ENCODE assay signal across 8 mouse cellular contexts in genomic region chr1:133695901-133696300, GRCm38 (mm10). TPM values are rescaled to one million over a fixed set of nuclear protein-coding genes. Genes with fewer than 3 reads are reported as not detected.
DNase-seq lines count a peak whose midpoint lies in the region; ATAC-seq lines count a peak whose summit lies in the region.

No protein-coding gene starts in this region.

- H3K4me1 ChIP-seq in hindbrain, embryonic 10.5 days (replicated peaks), result peaks cover 37% of the 10 kb centered on the region
- peaks cover 19% of the 10 kb centered on the region for H3K4me1 ChIP-seq in hindbrain, embryonic 13.5 days (replicated peaks)
- peaks cover 34% of the 10 kb centered on the region for H3K4me1 ChIP-seq in limb, embryonic 15.5 days

- DNase-seq in hindbrain, embryonic 10.5 days (ENCODE audit: low spot score), result no peak
- peak; percentile 51 for DNase-seq in embryo, embryonic 11 days
- peak; percentile 57 to 79 for DNase-seq in heart, postnatal 10 days
- peak; percentile 10 for DNase-seq in telencephalon, adult 2 months (ENCODE audit: low read depth, low spot score)
- DNase-seq in cerebellum, postnatal 36 days, result no peak
- no peak for DNase-seq in layer of hippocampus, postnatal 25 days (ENCODE audit: extremely low spot score in 1 of 2, low spot score in 1 of 2)

- H3K36me3 ChIP-seq in hindbrain, embryonic 10.5 days, result no peaks in the 10 kb centered on the region
- H3K36me3 ChIP-seq in hindbrain, embryonic 13.5 days, result no peaks in the 10 kb centered on the region
- H3K36me3 ChIP-seq in limb, embryonic 15.5 days, result no peaks in the 10 kb centered on the region

- no peak overlapping the region for H3K9ac ChIP-seq in hindbrain, embryonic 13.5 days
- H3K9ac ChIP-seq in limb, embryonic 15.5 days, result no peak overlapping the region

- intact Hi-C loops in heart, postnatal 10 days (cut with DNase I), result no loop called here

- WGBS in hindbrain, embryonic 10.5 days, result 26% methylated on average over 7 of the region's 7 CpGs
- 22% methylated on average over 7 of the region's 7 CpGs for WGBS in hindbrain, embryonic 13.5 days
- WGBS in limb, embryonic 15.5 days, result 26% methylated on average over 7 of the region's 7 CpGs

- no peaks in the 10 kb centered on the region for H3K9me3 ChIP-seq in hindbrain, embryonic 10.5 days
- no peaks in the 10 kb centered on the region for H3K9me3 ChIP-seq in hindbrain, embryonic 13.5 days
- no peaks in the 10 kb centered on the region for H3K9me3 ChIP-seq in limb, embryonic 15.5 days

- ATAC-seq in hindbrain, embryonic 13.5 days (ENCODE audit: low FRiP score), result no peak
- ATAC-seq in limb, embryonic 15.5 days (ENCODE audit: insufficient number of reproducible peaks, low FRiP score, low TSS enrichment, low read depth), result 0 out of 2 replicates have a peak, but pooled peaks have one; percentile 40

- H3K4me3 ChIP-seq in hindbrain, embryonic 10.5 days, result no peak overlapping the region
- no peak overlapping the region for H3K4me3 ChIP-seq in hindbrain, embryonic 13.5 days
- H3K4me3 ChIP-seq in limb, embryonic 15.5 days, result no peak overlapping the region

- no peak overlapping the region for H3K4me2 ChIP-seq in hindbrain, embryonic 13.5 days
- 0 out of 2 replicates have a peak overlapping the region, but pooled peaks have one; percentile 19 for H3K4me2 ChIP-seq in limb, embryonic 15.5 days

- peak overlapping the region; percentile 76 for H3K27ac ChIP-seq in hindbrain, embryonic 10.5 days
- no peak overlapping the region for H3K27ac ChIP-seq in hindbrain, embryonic 13.5 days
- peak overlapping the region; percentile 79 for H3K27ac ChIP-seq in limb, embryonic 15.5 days

- no peaks in the 10 kb centered on the region for H3K27me3 ChIP-seq in hindbrain, embryonic 10.5 days (ENCODE audit: insufficient read depth, poor library complexity, severe bottlenecking)
- H3K27me3 ChIP-seq in hindbrain, embryonic 13.5 days, result no peaks in the 10 kb centered on the region
- no peaks in the 10 kb centered on the region for H3K27me3 ChIP-seq in limb, embryonic 15.5 days

RNA-seq across cellular contexts. Expression of gene Lax1, which starts 6.0 kb away (rescaled TPM):
- 0.25 TPM in 1 of 2 replicates, not detected in the other for polyA plus RNA-seq in hindbrain, embryonic 10.5 days (2016; fragmentation: Nextera tagmentation; extraction: Ambion mirVana)
- polyA plus RNA-seq in hindbrain, embryonic 13.5 days (2015; fragmentation: Nextera tagmentation; extraction: Ambion mirVana), result 0.10 and 0.16 TPM in 2 replicates
- total RNA-seq in heart, postnatal 10 days (2021), result under 1 TPM; 0.17 to 0.36 TPM
- polyA plus RNA-seq in limb, embryonic 15.5 days (2015; fragmentation: Nextera tagmentation; extraction: Ambion mirVana), result 0.34 and 0.42 TPM in 2 replicates
- total RNA-seq in layer of hippocampus, postnatal 25 days (2021), result under 1 TPM in 1 of 2 experiments, not detected in 1; 0.16 TPM

RNA-seq across cellular contexts. Expression of gene Gm38394, which starts 34.8 kb away (rescaled TPM):
- polyA plus RNA-seq in hindbrain, embryonic 10.5 days (2016; fragmentation: Nextera tagmentation; extraction: Ambion mirVana), result 3.9 and 4.7 TPM in 2 replicates
- 3.7 TPM in 2 replicates for polyA plus RNA-seq in hindbrain, embryonic 13.5 days (2015; fragmentation: Nextera tagmentation; extraction: Ambion mirVana)
- total RNA-seq in heart, postnatal 10 days (2021), result 10 to 100 TPM; 31.8 to 34.6 TPM
- 5.7 and 6.6 TPM in 2 replicates for polyA plus RNA-seq in limb, embryonic 15.5 days (2015; fragmentation: Nextera tagmentation; extraction: Ambion mirVana)
- total RNA-seq in layer of hippocampus, postnatal 25 days (2021), result 10 to 100 TPM; 22.7 to 30.4 TPM

RNA-seq across cellular contexts. Expression of gene Zbed6, which starts 35.2 kb away (rescaled TPM):
- polyA plus RNA-seq in hindbrain, embryonic 10.5 days (2016; fragmentation: Nextera tagmentation; extraction: Ambion mirVana), result not detected in 2 replicates
- not detected in 2 replicates for polyA plus RNA-seq in hindbrain, embryonic 13.5 days (2015; fragmentation: Nextera tagmentation; extraction: Ambion mirVana)
- total RNA-seq in heart, postnatal 10 days (2021), result 10 to 100 TPM; 11.0 to 11.5 TPM
- not detected in 2 replicates for polyA plus RNA-seq in limb, embryonic 15.5 days (2015; fragmentation: Nextera tagmentation; extraction: Ambion mirVana)
- total RNA-seq in layer of hippocampus, postnatal 25 days (2021), result 1 to 10 TPM; 6.0 to 6.6 TPM

Comparison
In these comparisons a context has a peak if more than half of its experiments do, and no peak if none do; other contexts are left out.
1. DNase-seq: peak in embryo, embryonic 11 days (single experiment), heart, postnatal 10 days (2 of 2) and telencephalon, adult 2 months (single experiment); none in hindbrain, embryonic 10.5 days (single experiment), cerebellum, postnatal 36 days (0 of 2) and layer of hippocampus, postnatal 25 days (0 of 2).